Mouse (Mus musculus): ENCODE measurements around the gene Rnf114. TPM values are rescaled to one million over a fixed set of nuclear protein-coding genes. Genes with fewer than 3 reads are reported as not detected.
A peak's percentile ranks its signal among the peaks of the same experiment; 100 is the strongest.

Rnf114 gene
- total RNA-seq, 2 experiments from 2014 or later: 48.4 to 51.1 TPM

- no peak for DNase-seq
Observed at GRCm38 (mm10) chr2:167475596-167475995, 16.8 kb upstream of the Rnf114 start.

DNA sequence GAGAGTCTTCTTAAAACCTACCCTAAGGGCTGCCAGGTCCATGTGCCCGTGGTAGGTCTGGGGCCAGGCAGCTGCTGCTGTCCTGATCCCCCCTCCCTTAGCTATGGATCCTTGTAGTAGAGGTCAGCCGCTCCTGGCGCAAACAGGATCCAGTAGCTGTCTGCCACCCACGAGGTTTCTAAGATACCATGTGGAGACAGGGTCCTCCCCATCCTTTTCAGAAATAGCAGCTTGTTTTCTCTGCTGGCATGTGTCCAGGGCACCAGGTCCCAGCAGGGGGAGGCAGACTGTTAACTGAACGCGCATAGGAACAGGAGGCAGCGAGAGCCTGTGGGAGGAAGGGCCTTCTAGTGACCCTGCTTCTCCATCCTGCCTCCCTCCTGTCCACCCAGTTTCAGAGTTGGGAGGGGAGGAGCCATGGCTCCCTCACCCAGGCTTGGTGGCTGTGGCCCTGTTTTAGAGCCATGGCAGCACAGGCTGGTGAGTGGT is 16.2 kb upstream of the Rnf114 start:
- DNase-seq: peak; percentile 68 to 73

DNA sequence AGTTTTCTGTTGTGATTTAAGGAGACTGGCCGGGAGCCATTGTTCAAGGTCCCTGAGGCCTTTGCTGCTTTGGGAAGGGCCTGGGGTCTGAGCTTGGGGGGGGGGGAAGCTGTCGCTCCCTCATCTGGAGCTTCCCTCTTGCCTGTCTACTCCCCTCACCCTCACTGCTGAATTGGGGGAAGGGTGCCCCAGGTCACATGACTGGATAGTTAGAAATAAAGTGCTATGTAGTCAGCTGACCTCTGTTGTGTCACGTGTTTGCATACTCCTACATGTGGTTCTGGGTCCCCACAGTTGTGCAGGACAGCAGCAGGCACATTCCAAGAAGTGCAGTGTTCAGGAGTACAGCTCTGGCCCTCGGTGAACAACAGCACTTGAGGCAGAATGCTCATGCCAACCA is 15.7 kb upstream of the Rnf114 start:
- no peak for DNase-seq

GRCm38 (mm10) chr2:167478128-167478527 is 14.3 kb upstream of the Rnf114 start:
- DNase-seq: no peak

- DNase-seq: no peak
Observed at GRCm38 (mm10) chr2:167479501-167479900, 12.9 kb upstream of the Rnf114 start.

DNA sequence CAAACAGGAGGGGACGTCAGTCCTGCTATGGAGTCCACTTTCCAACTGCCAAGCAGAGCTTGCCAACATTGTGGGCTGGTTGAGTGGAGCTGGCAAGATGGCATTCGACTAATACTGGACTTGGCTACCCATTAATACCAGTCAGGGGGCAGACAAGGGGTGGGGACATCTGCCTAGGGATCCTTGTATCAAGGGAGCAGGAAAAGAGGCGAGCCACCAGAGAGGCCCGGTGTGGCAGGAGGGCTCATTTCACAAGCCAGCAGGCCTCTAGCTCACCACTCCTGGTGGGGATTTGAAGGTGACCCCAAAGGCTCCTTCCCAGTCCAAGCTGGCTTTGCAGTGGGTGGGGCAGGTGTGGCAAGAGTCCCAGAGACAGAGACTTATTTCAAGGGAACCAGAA is 9.8 kb upstream of the Rnf114 start:
- no peak for DNase-seq

DNA sequence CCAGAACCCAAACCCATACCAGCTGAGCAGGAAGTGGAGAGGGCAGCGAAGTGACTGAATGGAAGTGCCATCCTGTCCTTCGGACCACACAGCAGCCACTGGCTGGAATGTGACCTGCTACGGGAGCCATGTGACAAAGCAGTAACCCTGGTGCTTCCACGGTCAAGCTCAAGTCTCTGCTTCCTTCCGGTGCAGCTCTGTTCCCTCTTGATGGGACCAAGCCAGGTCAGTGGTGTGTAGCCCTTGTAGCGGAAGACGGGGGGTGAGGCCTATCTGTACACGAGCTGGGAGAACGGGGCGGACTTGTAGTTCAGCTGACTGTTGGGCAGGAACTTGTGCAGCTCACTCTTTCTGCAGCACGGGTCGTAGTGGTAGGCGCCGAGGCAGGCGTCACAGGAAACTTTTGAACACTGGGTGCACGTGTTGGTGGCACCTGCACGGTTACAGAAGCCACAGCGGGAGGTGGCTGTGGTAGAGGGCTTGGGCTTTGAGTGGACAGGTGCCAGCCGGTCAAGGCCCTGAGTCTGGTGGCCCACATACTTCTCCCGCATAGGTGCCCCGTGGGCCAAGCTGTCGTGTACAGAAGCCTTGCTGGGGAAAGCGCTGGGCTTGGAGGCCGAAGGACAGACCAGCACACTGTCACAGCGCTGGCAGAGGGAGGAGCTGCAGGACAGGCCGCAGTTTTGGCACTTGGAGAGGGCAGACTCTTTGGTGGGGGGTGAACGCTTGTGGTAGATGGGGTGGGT is 9.2 kb upstream of the Rnf114 start:
- no peak for DNase-seq

DNA sequence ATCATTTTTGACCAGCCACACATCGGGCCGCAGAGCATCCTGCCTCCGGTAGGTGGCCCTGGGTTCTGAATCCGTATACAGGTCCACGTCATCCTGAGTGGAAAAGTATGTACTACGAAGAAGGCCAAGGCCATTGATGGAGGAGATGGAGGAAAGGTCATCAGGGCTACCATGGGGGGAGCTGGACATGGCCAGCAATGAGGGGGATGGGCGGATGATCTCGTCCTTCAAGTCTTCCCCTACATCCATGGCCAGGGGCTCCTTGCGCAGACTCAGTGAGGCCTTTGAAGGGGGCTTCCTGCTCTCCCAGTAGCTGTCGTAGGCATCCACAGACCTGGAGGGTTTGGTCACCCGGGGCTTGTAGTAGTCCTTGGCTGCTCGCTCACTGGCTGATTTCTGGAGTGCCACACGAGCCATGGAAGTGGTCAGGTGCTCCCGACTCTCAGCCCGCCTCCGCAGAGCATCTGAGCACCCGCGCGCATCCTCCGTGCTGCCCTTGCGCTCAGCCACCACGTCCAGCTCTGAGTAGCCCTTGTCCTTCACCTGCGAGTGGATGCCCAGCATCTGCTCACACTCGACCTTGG is 8.5 kb upstream of the Rnf114 start:
- DNase-seq: no peak

- DNase-seq: no peak
Observed at GRCm38 (mm10) chr2:167484932-167485331, 7.5 kb upstream of the Rnf114 start.

GRCm38 (mm10) chr2:167485501-167486377 is 6.7 kb upstream of the Rnf114 start:
- DNase-seq: peak; percentile 66 to 72

- DNase-seq: no peak
Observed at GRCm38 (mm10) chr2:167486573-167486972, 5.9 kb upstream of the Rnf114 start.

- no peak for DNase-seq
Observed at GRCm38 (mm10) chr2:167487551-167487950, 4.9 kb upstream of the Rnf114 start.

- DNase-seq: no peak
Observed at GRCm38 (mm10) chr2:167487994-167488393, 4.5 kb upstream of the Rnf114 start.

- DNase-seq: peak; percentile 57 to 64
Observed at GRCm38 (mm10) chr2:167490813-167491525, 1.5 kb upstream of the Rnf114 start.

- peak; percentile 95 to 96 for DNase-seq
Observed at GRCm38 (mm10) chr2:167492713-167493636, 530 bp downstream of the Rnf114 start, which contains the start of gene Spata2. Gene Spata2, minus strand, starts transcription at chr2:167492887.

DNA sequence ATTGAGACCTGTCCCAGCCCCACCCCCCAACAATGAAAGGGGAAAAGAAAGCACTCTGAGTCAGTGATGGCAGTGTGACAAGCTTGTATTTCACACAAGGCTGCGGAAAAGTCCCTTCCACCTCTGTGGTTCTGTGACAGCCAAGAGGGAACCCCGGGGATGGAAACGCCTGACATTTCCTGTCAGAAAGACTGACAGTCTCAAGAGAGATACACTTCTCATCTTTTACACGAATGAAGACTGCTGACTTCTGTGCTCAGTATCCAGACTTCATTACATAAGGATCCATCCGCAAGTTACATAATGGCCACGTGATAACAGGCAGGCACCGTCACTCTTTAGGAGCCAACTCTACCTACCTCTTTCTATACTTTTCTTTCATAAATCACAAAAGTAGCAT is 4.0 kb downstream of the Rnf114 start:
- no peak for DNase-seq

DNA sequence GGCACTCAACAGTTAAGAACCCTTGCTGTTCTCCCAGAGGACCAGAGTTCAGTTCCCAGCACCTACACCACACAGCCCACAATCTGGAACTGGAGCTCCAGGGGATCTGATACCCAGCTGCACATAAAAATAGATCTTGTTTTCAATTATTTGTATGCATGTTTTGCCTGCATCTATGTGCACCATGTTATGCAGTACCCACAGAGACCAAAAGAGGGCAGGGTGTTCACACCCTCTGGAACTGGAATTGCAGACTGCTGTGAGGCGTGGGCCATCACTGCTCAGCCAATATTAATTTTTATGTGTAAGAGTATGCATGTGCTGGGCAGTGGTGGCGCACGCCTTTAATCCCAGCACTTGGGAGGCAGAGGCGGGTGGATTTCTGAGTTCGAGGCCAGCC is 4.8 kb downstream of the Rnf114 start:
- DNase-seq: no peak

- no peak for DNase-seq
Observed at GRCm38 (mm10) chr2:167502554-167503252, 10.3 kb downstream of the Rnf114 start.

GRCm38 (mm10) chr2:167503253-167503895 is 10.9 kb downstream of the Rnf114 start:
- peak; percentile 89 to 90 for DNase-seq

DNA sequence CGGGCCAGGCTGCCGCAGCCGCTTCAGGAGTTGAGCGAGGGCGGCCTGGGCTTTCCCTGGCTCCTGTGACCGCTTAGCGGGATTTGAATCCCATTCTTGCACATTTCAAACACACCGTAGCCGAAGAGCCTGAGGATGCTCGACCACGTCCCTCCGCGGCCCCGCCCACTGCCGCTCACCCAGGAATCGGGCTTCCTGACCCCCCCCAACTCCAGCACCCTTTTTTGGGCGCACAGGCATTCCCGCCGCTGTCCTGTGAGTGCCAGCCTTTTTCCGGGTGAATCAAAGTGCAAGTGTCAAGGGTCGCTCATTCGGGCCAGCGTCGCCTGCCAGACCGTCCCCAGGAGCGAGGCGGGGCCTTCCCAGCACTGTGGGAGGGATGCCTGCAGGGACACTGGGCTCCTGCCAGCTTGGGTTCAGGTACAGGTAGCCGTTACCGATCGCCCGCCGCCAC is 11.5 kb downstream of the Rnf114 start:
- no peak for DNase-seq
